Mouse (Mus musculus): ENCODE results near the gene Gtf2a1l. TPM values are rescaled to one million over a fixed set of nuclear protein-coding genes. Genes with fewer than 3 reads are reported as not detected.

Gtf2a1l gene
- 0.50 and 0.92 TPM in 2 replicates for polyA plus RNA-seq (2014; fragmentation: Nextera tagmentation; extraction: Ambion mirVana)

DNA sequence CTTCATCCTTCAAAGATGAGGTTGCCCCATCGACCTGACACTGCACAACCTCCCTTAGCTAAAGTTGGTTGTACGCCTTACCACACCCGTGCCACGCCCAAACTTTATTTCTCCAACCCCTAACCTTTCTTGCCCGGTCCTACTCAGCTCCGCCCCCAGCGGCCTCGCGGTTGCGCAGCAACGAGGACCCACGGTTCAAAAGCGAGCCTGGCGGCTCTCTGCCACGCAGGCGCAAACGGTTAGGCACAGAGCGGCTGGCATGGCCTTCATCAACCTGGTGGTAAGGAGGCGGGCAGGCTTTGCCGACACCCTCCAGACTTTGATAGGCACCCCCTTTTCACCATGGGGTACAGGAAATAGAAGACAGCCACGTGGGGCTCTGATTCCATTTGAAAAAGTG is at the start of gene Gtf2a1l:
Gene Gtf2a1l, plus strand, starts transcription at position 209 of the 400 bp plus-strand sequence.
- DNase-seq (ENCODE audit: low spot score) (no peak), ATAC-seq (replicated peaks; ENCODE audit: low FRiP score, low TSS enrichment, low read depth) (no peak; the same call in 1 of the 2 replicates)
- Histone ChIP-seq H3K9me3 (ENCODE audit: control insufficient read depth, low read length) (no peaks in the 10 kb centered on the region), H3K4me2 (ENCODE audit: low read length) (peak within 1 kb of the TSS; percentile 42), H3K4me3 (ENCODE audit: low read depth, low read length) (0 out of 2 replicates have a peak within 1 kb of the TSS, but pooled peaks have one; percentile 1), H3K4me1 (replicated peaks; ENCODE audit: control insufficient read depth, insufficient read depth, low read length) (0 out of 2 replicates have a peak, but pooled peaks cover 3% of the 10 kb centered on the region), H3K27me3 (replicated peaks; ENCODE audit: control insufficient read depth, insufficient read depth, low read length) (no peaks in the 10 kb centered on the region), H3K9ac (ENCODE audit: low read length) (no peak within 1 kb of the TSS), H3K36me3 (ENCODE audit: control insufficient read depth, insufficient read depth, low read length) (no peaks in the 10 kb centered on the region), H3K27ac (ENCODE audit: low read depth) (no peak within 1 kb of the TSS)
- WGBS: 29% methylated on average over 21 of the region's 21 CpGs

DNA sequence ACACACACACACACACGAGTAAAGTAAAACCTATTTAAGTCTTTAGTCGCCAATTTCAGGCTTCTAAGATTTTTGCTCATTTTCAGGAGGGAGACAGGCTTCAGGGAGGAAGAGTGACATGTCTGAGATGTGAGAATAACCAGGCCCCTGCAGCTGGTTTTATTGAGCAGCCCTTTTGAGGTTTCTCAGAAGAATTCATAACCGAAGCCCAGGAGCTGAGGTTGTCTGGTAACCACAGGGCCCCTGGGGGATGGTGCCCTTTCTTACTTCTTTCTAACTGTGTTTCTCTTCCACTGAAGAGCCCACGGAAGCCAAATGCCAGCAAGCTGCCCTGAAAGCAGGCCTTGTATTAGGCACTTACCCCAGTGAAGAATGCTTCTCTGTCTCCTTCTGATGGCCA is 47.5 kb upstream of the Gtf2a1l start:
- no peak overlapping the region for H3K4me3 ChIP-seq (ENCODE audit: low read depth, low read length)
- no peak overlapping the region for H3K27ac ChIP-seq (ENCODE audit: low read depth)
- H3K9me3 ChIP-seq (ENCODE audit: control insufficient read depth, low read length): no peaks in the 10 kb centered on the region
- 0 out of 2 replicates have a peak, but pooled peaks cover 6% of the 10 kb centered on the region for H3K36me3 ChIP-seq (ENCODE audit: control insufficient read depth, insufficient read depth, low read length)
- WGBS: 51% methylated on average over 4 of the region's 4 CpGs
- no peak overlapping the region for H3K4me2 ChIP-seq (ENCODE audit: low read length)
- no peak overlapping the region for H3K9ac ChIP-seq (ENCODE audit: low read length)
- no peaks in the 10 kb centered on the region for H3K27me3 ChIP-seq (replicated peaks; ENCODE audit: control insufficient read depth, insufficient read depth, low read length)
- ATAC-seq (replicated peaks; ENCODE audit: low FRiP score, low TSS enrichment, low read depth): no peak
- DNase-seq (ENCODE audit: low spot score): no peak
- peaks cover 6% of the 10 kb centered on the region for H3K4me1 ChIP-seq (replicated peaks; ENCODE audit: control insufficient read depth, insufficient read depth, low read length)

DNA sequence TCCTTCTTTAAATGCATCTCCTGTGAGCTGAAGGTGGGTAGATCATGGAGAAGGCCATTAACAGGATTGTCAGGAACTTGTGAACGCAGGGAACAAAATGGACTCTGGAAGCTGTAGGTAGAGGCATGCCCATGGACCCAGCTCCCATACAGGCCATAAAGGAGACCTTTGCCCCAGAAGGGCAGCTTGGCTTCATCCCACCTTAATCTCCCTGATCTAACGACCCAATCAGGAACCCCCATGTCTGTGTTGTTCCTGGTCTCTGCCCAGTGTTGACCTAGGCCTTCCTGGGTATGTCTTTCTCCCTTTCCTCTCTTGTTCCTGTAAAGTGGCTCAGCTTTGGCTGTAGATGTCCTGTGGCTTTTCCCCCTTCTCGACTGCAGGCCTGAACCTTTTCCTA is 47.1 kb upstream of the Gtf2a1l start:
- Histone ChIP-seq H3K9ac (ENCODE audit: low read length) (no peak overlapping the region), H3K4me3 (ENCODE audit: low read depth, low read length) (no peak overlapping the region), H3K9me3 (ENCODE audit: control insufficient read depth, low read length) (no peaks in the 10 kb centered on the region), H3K4me2 (ENCODE audit: low read length) (no peak overlapping the region), H3K27me3 (replicated peaks; ENCODE audit: control insufficient read depth, insufficient read depth, low read length) (no peaks in the 10 kb centered on the region), H3K27ac (ENCODE audit: low read depth) (no peak overlapping the region), H3K4me1 (replicated peaks; ENCODE audit: control insufficient read depth, insufficient read depth, low read length) (peaks cover 10% of the 10 kb centered on the region), H3K36me3 (ENCODE audit: control insufficient read depth, insufficient read depth, low read length) (0 out of 2 replicates have a peak, but pooled peaks cover 6% of the 10 kb centered on the region)
- DNase-seq (ENCODE audit: low spot score) (no peak), ATAC-seq (replicated peaks; ENCODE audit: low FRiP score, low TSS enrichment, low read depth) (no peak)
- 69% methylated on average over 3 of the region's 3 CpGs for WGBS

DNA sequence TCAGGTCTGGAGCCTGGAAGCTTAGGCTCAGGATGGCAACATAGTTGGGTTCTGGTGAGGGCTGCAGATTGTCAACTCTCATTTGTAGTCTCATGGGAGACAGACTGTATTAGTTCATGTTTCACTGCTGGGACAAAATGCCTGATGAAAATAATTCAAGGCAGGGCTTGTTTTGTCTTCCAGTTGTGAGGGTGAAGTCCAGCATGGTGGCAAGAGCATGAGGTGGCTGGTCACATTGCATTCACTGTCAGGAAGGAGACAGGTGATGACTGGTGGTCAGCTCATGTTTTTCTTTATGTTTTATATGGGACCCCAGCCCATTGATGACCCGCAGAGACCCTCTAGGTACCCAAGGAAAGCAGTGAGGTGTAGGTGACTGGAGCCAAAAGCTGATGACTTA is 45.7 kb upstream of the Gtf2a1l start:
- 91% methylated on average over 1 of the region's 1 CpGs for WGBS
- Histone ChIP-seq H3K36me3 (ENCODE audit: control insufficient read depth, insufficient read depth, low read length) (0 out of 2 replicates have a peak, but pooled peaks cover 6% of the 10 kb centered on the region), H3K27ac (ENCODE audit: low read depth) (no peak overlapping the region), H3K9me3 (ENCODE audit: control insufficient read depth, low read length) (no peaks in the 10 kb centered on the region), H3K4me1 (replicated peaks; ENCODE audit: control insufficient read depth, insufficient read depth, low read length) (peaks cover 23% of the 10 kb centered on the region), H3K4me3 (ENCODE audit: low read depth, low read length) (no peak overlapping the region), H3K9ac (ENCODE audit: low read length) (no peak overlapping the region), H3K4me2 (ENCODE audit: low read length) (no peak overlapping the region), H3K27me3 (replicated peaks; ENCODE audit: control insufficient read depth, insufficient read depth, low read length) (no peaks in the 10 kb centered on the region)
- ATAC-seq (replicated peaks; ENCODE audit: low FRiP score, low TSS enrichment, low read depth) (no peak), DNase-seq (ENCODE audit: low spot score) (no peak)

DNA sequence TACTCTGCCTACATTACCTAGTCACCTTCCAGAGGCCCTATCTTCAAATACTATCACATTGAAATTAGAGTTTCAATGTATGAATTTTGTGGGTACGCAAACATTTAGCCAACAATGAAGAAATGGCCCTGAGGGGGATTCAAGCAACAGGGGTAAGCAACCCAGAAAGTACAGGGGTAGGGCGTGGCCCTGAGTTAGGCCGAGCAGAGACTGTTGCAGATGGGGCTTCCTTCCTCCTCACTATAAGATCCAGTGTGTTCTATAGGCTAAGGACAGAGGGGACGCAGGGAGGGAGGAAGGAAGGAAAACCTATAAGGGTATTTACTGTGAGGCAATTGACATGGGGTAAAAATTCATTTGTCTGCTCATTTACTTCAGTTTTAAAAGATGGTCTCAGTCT is 44.1 kb upstream of the Gtf2a1l start:
- no peak overlapping the region for H3K4me2 ChIP-seq (ENCODE audit: low read length)
- H3K9me3 ChIP-seq (ENCODE audit: control insufficient read depth, low read length): no peaks in the 10 kb centered on the region
- no peak for ATAC-seq (replicated peaks; ENCODE audit: low FRiP score, low TSS enrichment, low read depth)
- no peak for DNase-seq (ENCODE audit: low spot score)
- 0 out of 2 replicates have a peak, but pooled peaks cover 6% of the 10 kb centered on the region for H3K36me3 ChIP-seq (ENCODE audit: control insufficient read depth, insufficient read depth, low read length)
- peaks cover 36% of the 10 kb centered on the region for H3K4me1 ChIP-seq (replicated peaks; ENCODE audit: control insufficient read depth, insufficient read depth, low read length)
- no peak overlapping the region for H3K9ac ChIP-seq (ENCODE audit: low read length)
- H3K4me3 ChIP-seq (ENCODE audit: low read depth, low read length): no peak overlapping the region
- WGBS: 87% methylated on average over 4 of the region's 4 CpGs
- H3K27ac ChIP-seq (ENCODE audit: low read depth): no peak overlapping the region
- H3K27me3 ChIP-seq (replicated peaks; ENCODE audit: control insufficient read depth, insufficient read depth, low read length): no peaks in the 10 kb centered on the region

DNA sequence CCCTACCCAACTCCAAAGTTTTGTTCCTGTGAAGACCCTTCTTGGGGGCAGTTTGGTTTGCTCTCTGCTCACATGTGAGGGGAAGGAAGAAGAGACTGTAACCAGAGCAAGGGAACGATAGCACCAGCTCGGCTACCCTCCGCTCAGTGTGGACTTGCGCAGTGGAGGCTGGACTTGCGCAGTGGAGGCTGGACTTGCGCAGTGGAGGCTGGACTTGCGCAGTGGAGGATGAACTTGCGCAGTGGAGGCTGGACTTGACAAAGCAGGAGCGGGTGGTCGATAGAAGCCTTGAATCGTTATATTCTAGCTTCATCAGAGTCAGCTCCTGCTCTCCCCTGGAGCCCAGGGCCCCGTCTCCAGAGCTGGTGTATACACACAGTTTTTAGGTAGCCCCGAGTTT is 43.1 kb upstream of the Gtf2a1l start:
- Histone ChIP-seq H3K36me3 (ENCODE audit: control insufficient read depth, insufficient read depth, low read length) (0 out of 2 replicates have a peak, but pooled peaks cover 6% of the 10 kb centered on the region), H3K9me3 (ENCODE audit: control insufficient read depth, low read length) (no peaks in the 10 kb centered on the region), H3K4me2 (ENCODE audit: low read length) (no peak overlapping the region), H3K9ac (ENCODE audit: low read length) (no peak overlapping the region), H3K27me3 (replicated peaks; ENCODE audit: control insufficient read depth, insufficient read depth, low read length) (no peaks in the 10 kb centered on the region), H3K4me1 (replicated peaks; ENCODE audit: control insufficient read depth, insufficient read depth, low read length) (peaks cover 46% of the 10 kb centered on the region), H3K27ac (ENCODE audit: low read depth) (peak overlapping the region; percentile 89), H3K4me3 (ENCODE audit: low read depth, low read length) (no peak overlapping the region)
- 88% methylated on average over 13 of the region's 13 CpGs for WGBS
- ATAC-seq (replicated peaks; ENCODE audit: low FRiP score, low TSS enrichment, low read depth): no peak
- no peak for DNase-seq (ENCODE audit: low spot score)

DNA sequence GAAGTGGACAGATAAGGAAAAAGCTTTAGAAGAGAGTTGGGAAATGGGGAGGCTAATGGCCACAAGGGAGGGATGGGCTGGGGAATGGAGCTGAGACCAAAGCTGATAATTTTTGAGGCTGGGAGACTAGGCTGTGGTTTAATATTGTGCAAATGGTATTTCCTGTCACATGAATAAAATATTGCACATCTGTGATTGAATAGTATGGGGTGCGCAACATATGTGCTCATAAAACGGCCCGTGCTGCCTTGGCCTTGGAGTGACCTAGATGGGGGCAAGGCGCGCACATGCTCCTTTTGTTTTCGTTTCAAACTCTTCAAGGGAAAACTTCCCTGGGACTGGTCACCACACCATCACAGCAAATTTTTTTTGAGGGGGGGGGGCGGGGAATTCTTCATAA is 42.5 kb upstream of the Gtf2a1l start:
- Histone ChIP-seq H3K36me3 (ENCODE audit: control insufficient read depth, insufficient read depth, low read length) (0 out of 2 replicates have a peak, but pooled peaks cover 6% of the 10 kb centered on the region), H3K4me1 (replicated peaks; ENCODE audit: control insufficient read depth, insufficient read depth, low read length) (peaks cover 52% of the 10 kb centered on the region), H3K27ac (ENCODE audit: low read depth) (peak overlapping the region; percentile 89), H3K9me3 (ENCODE audit: control insufficient read depth, low read length) (no peaks in the 10 kb centered on the region), H3K9ac (ENCODE audit: low read length) (no peak overlapping the region), H3K27me3 (replicated peaks; ENCODE audit: control insufficient read depth, insufficient read depth, low read length) (no peaks in the 10 kb centered on the region), H3K4me3 (ENCODE audit: low read depth, low read length) (no peak overlapping the region), H3K4me2 (ENCODE audit: low read length) (peak overlapping the region; percentile 36)
- ATAC-seq (replicated peaks; ENCODE audit: low FRiP score, low TSS enrichment, low read depth) (no peak; the same call in 1 of the 2 replicates), DNase-seq (ENCODE audit: low spot score) (no peak)
- WGBS: 35% methylated on average over 7 of the region's 7 CpGs

DNA sequence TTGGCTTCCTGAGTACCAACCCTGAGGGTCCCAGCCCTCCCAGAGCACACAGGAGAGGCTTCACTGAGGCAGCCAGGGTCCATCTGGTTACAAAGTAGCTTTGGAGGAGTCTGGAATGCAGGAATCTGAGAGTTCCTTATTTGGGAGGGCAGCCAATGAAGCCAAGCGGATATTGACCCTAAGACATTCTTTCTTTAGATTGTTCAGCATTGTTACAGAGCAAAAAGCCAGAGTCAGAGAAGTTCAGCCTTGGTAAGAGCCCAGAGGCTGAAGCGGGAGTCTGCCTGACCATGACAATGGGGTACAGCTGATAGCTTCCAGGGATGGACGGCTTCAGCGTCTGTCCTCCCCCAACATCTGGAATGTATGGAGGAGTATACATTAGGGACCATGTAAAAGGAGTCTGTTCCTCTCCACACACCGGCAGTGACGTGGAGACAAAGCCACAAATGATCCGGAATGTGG is 42.1 kb upstream of the Gtf2a1l start:
- ATAC-seq (replicated peaks; ENCODE audit: low FRiP score, low TSS enrichment, low read depth): peak; percentile 26
- DNase-seq (ENCODE audit: low spot score): no peak
- H3K4me2 ChIP-seq (ENCODE audit: low read length): peak overlapping the region; percentile 36
- no peak overlapping the region for H3K9ac ChIP-seq (ENCODE audit: low read length)
- peak overlapping the region; percentile 12; the same call in 1 of the 2 replicates for H3K4me3 ChIP-seq (ENCODE audit: low read depth, low read length)
- H3K27ac ChIP-seq (ENCODE audit: low read depth): peak overlapping the region; percentile 89
- no peaks in the 10 kb centered on the region for H3K9me3 ChIP-seq (ENCODE audit: control insufficient read depth, low read length)
- no peaks in the 10 kb centered on the region for H3K27me3 ChIP-seq (replicated peaks; ENCODE audit: control insufficient read depth, insufficient read depth, low read length)
- 19% methylated on average over 7 of the region's 7 CpGs for WGBS
- 0 out of 2 replicates have a peak, but pooled peaks cover 6% of the 10 kb centered on the region for H3K36me3 ChIP-seq (ENCODE audit: control insufficient read depth, insufficient read depth, low read length)
- peaks cover 53% of the 10 kb centered on the region for H3K4me1 ChIP-seq (replicated peaks; ENCODE audit: control insufficient read depth, insufficient read depth, low read length)

DNA sequence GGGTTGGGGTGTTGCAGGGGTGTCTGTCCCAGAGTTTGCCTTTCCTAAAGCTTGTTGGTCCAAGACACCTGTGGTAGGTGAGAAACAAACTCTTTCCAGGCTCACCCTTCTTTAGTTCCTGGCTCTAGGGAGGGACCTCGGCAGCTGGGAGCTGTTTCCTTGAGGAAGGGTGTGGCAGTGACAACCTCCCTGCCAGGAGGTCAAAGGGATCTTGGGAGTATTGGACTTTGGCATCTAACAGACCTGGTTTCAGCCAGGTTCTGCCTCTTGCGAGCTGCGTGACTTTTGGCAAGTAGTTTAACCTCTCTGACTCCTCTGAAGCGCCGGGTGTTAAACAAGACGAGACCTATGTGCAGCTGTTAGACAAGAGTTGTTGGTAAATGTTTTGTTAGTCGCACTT is 41.3 kb upstream of the Gtf2a1l start:
- DNase-seq (ENCODE audit: low spot score) (no peak), ATAC-seq (replicated peaks; ENCODE audit: low FRiP score, low TSS enrichment, low read depth) (no peak; the same call in 1 of the 2 replicates)
- H3K9me3 ChIP-seq (ENCODE audit: control insufficient read depth, low read length): no peaks in the 10 kb centered on the region
- peaks cover 58% of the 10 kb centered on the region for H3K4me1 ChIP-seq (replicated peaks; ENCODE audit: control insufficient read depth, insufficient read depth, low read length)
- H3K4me2 ChIP-seq (ENCODE audit: low read length): peak overlapping the region; percentile 36
- 44% methylated on average over 7 of the region's 7 CpGs for WGBS
- 0 out of 2 replicates have a peak, but pooled peaks cover 3% of the 10 kb centered on the region for H3K36me3 ChIP-seq (ENCODE audit: control insufficient read depth, insufficient read depth, low read length)
- peak overlapping the region; percentile 89 for H3K27ac ChIP-seq (ENCODE audit: low read depth)
- peak overlapping the region; percentile 12; the same call in 1 of the 2 replicates for H3K4me3 ChIP-seq (ENCODE audit: low read depth, low read length)
- H3K9ac ChIP-seq (ENCODE audit: low read length): no peak overlapping the region
- no peaks in the 10 kb centered on the region for H3K27me3 ChIP-seq (replicated peaks; ENCODE audit: control insufficient read depth, insufficient read depth, low read length)

All from intestine, embryonic 14.5 days (tissue).